Mouse (Mus musculus) hindbrain, embryonic 13.5 days (tissue): ENCODE measurements at regions not wholly inside any gene's neighbourhood (a gene's known extent, or its start where the extent isn't known, plus 50 kb on each side); places are given as distances from the start of the nearest gene placed in this dataset.

ENCODE experiments used
- ATAC-seq: fragments of 200-750 bp; cut with Nextera tagmentation; 2 replicates; pipeline ENCODE4 v1.8.0; 2017; ENCODE audit warnings: moderate TSS enrichment; ENCODE audit not compliant: low FRiP score
- H3K27ac ChIP-seq: fragments of 300-500 bp; sonication (generic); 2 replicates; pipeline ENCODE4 v1.5.1; 2015; ENCODE audit warnings: inconsistent platforms, mild to moderate bottlenecking, moderate library complexity
- H3K27me3 ChIP-seq: fragments of 300-500 bp; sonication (generic); 2 replicates; pipeline ENCODE4 v1.6.1; 2015; ENCODE audit warnings: mild to moderate bottlenecking, inconsistent platforms
- H3K36me3 ChIP-seq: fragments of 300-500 bp; sonication (generic); 2 replicates; pipeline ENCODE4 v1.6.1; 2015; ENCODE audit warnings: mild to moderate bottlenecking, inconsistent platforms
- H3K4me1 ChIP-seq: fragments of 300-500 bp; sonication (generic); replicated peaks from 2 replicates; pipeline ENCODE4 v1.6.1; 2015; ENCODE audit warnings: inconsistent platforms
- H3K4me2 ChIP-seq: fragments of 300-500 bp; sonication (generic); 2 replicates; pipeline ENCODE4 v1.6.1; 2015; ENCODE audit warnings: inconsistent platforms, mild to moderate bottlenecking, moderate library complexity
- H3K4me3 ChIP-seq: fragments of 300-500 bp; sonication (generic); 2 replicates; pipeline ENCODE4 v1.5.1; 2015; ENCODE audit warnings: mild to moderate bottlenecking, inconsistent platforms
- H3K9ac ChIP-seq: fragments of 300-500 bp; sonication (generic); 2 replicates; pipeline ENCODE4 v1.6.1; 2015; ENCODE audit warnings: mild to moderate bottlenecking, inconsistent platforms
- H3K9me3 ChIP-seq: fragments of 300-500 bp; sonication (generic); 2 replicates; pipeline ENCODE4 v1.6.1; 2016; ENCODE audit warnings: inconsistent platforms
- WGBS: fragments of 180-500 bp; shearing (Covaris S2); methylation state at CpG from one replicate; pipeline ENCODE4 v1.1.7; 2015; 5-methylcytosine and 5-hydroxymethylcytosine counted together

GRCm38 (mm10) chr1:186383453-186383852, 266.3 kb upstream of the Lyplal1 start:
- Histone ChIP-seq H3K27me3 (no peaks in the 10 kb centered on the region), H3K9me3 (no peaks in the 10 kb centered on the region), H3K27ac (no peak overlapping the region), H3K4me1 (no peaks in the 10 kb centered on the region), H3K4me3 (no peak overlapping the region), H3K9ac (no peak overlapping the region), H3K4me2 (no peak overlapping the region), H3K36me3 (no peaks in the 10 kb centered on the region)
- no peak for ATAC-seq
- WGBS = 81% methylated on average over 2 of the region's 2 CpGs

DNA sequence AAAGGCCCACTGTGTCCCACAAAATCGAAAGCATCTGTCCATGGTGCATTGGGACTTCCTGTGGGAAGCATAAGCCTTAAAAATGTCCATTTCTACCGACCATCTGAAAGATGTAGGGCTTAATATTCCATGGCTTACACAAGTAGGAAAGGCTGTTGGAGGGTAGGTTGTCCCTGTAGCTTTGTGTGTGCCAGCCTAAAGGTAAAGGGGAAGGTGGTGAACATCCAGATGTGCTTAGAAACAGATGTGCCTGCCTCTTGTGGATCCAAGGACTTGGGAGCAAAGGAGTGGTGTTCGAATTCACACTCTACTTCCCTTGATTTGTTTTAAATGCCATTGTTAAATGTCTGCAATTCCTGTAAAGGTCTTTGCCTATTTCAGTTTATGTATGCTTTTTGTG, 265.9 kb upstream of the Lyplal1 start:
- H3K36me3 ChIP-seq = no peaks in the 10 kb centered on the region
- H3K27me3 ChIP-seq = no peaks in the 10 kb centered on the region
- no peak overlapping the region for H3K9ac ChIP-seq
- no peak overlapping the region for H3K27ac ChIP-seq
- no peaks in the 10 kb centered on the region for H3K9me3 ChIP-seq
- H3K4me1 ChIP-seq = no peaks in the 10 kb centered on the region
- no peak overlapping the region for H3K4me3 ChIP-seq
- ATAC-seq = no peak
- no peak overlapping the region for H3K4me2 ChIP-seq
- 80% methylated on average over 3 of the region's 3 CpGs for WGBS

DNA sequence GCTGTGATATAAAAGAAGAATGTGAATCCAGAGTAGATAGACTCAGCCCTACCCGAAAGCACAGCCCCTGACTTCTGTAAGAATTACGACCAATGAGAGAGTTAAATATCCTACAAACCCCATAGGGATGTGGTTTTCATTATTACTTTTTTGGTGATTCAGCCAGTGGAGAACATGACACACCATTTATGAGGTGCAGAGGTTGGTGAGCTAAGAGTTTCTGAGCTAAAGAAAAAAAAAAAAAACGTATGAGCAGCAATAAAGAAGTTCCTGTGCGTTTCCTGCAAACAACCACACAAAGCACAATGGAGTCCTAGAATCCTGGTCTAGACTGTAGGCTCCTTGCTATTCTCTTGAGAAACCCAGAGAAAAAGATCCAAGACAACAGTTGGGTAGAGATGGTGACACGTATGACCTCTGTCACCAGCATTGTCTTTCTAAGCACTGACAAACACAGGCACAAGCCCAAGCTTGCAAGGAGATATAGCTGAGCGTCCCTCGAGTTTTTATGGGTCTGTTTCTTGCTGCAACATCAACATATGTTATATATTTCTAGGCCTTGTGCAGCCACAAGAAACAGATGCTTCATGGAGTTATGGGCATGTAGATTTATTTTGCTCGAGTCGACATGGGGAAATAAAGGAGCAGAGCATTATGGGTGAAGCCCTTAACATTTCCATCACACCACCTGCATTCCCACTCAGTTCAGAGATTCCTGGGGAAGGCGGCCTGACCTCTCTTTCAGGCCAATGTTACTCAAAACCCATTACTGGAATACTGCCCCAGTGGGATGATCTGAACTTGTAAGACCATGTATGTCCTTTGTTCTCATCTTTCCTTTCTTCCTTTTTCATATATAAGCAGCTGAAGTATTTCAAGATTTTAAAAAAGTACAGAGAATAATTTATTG, 263.1 kb upstream of the Lyplal1 start:
- Histone ChIP-seq H3K4me2 (no peak overlapping the region), H3K4me1 (no peaks in the 10 kb centered on the region), H3K27me3 (no peaks in the 10 kb centered on the region), H3K9me3 (no peaks in the 10 kb centered on the region), H3K4me3 (no peak overlapping the region), H3K9ac (no peak overlapping the region), H3K36me3 (no peaks in the 10 kb centered on the region), H3K27ac (no peak overlapping the region)
- 86% methylated on average over 10 of the region's 10 CpGs for WGBS
- no peak for ATAC-seq

DNA sequence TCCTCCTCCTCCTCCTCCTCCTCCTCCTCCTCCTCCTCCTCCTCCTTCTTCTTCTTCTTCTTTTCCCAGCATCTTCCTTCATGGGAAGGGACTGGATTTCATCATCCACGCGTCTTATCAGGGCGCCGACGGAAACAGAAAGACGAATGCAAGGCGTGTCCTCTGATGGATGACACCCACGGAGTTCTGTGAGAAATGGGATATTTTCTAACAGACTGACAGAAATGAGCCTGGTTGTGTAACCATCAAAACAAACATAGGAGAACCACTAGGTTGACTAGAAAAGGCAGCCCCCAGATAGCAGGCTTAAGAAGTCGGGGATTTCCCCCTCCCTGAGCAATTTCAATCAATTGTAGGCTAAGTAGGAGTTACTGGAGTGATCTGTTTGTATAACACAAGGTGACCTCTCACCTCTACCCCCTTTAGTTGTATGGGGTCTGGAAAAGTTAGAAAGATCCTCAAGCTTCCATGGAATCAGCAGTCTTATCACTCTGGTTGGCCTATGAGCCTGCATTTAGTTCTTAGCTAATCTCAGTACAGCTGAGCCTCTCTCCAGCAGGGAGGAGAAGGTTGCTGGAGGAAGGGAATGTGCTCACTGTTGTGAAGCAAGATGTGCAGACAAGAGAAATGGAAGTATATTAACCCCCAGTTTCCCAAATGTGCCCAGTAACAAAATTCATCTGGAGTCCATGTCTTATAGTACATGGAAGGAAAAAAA, 260.0 kb upstream of the Lyplal1 start:
- H3K4me1 ChIP-seq = no peaks in the 10 kb centered on the region
- H3K27me3 ChIP-seq = no peaks in the 10 kb centered on the region
- H3K9ac ChIP-seq = no peak overlapping the region
- WGBS = 92% methylated on average over 9 of the region's 9 CpGs
- no peaks in the 10 kb centered on the region for H3K36me3 ChIP-seq
- ATAC-seq = no peak
- no peak overlapping the region for H3K4me2 ChIP-seq
- no peak overlapping the region for H3K4me3 ChIP-seq
- H3K27ac ChIP-seq = no peak overlapping the region
- H3K9me3 ChIP-seq = no peaks in the 10 kb centered on the region

DNA sequence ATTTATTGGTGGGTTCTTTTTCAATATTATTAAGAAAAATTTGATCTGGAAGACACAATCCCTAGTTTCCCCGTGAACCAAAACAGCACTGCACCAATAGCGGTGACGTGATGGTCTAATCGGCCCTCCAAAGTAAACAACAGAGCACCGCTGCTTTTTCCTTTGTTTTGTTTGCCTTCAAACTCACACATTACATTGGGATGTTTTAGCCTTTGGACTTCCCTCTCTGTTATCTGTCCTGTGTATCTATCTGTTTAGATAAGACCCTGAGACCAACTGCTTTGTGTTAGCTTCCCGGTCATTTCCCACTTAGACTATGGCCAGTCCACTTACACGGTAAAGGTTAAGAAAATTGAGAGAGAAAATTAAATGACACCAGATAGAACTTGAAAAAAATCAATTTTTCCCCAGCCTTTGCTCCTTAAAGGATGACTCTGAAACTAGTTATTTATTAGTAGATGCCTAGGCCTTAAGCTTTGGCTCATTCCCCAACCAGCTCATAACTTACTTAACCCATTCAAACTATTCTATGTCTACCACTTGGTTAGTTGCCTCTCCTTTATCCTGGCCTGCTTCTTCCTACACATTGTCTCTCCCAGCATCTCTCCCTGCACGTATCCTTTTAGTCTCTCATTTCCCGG, 257.0 kb upstream of the Lyplal1 start:
- 83% methylated on average over 9 of the region's 9 CpGs for WGBS
- Histone ChIP-seq H3K9ac (no peak overlapping the region), H3K4me1 (no peaks in the 10 kb centered on the region), H3K4me3 (no peak overlapping the region), H3K9me3 (no peaks in the 10 kb centered on the region), H3K27ac (no peak overlapping the region), H3K36me3 (no peaks in the 10 kb centered on the region), H3K4me2 (no peak overlapping the region), H3K27me3 (no peaks in the 10 kb centered on the region)
- ATAC-seq = no peak

DNA sequence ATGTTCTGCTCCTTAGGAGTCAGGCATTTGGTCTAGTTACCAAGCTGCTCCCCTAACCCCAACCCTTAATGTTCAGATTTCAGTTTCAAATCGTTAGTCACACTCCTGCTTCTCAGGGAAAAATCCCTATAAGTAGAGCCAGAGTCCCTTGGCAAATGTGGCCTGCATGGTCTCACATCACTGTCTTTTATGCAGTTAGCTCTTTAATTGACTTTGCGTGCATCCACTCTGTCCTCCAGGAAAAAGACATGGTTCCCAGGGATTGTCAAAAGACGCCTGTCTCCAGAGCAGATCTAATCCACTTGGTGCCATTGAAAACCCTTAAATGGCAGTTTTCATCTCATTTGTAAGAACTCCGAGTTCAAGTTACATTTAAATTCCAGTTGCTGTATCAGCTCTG, 256.3 kb upstream of the Lyplal1 start:
- no peak overlapping the region for H3K27ac ChIP-seq
- no peak for ATAC-seq
- H3K9ac ChIP-seq = no peak overlapping the region
- no peaks in the 10 kb centered on the region for H3K36me3 ChIP-seq
- H3K27me3 ChIP-seq = no peaks in the 10 kb centered on the region
- no peak overlapping the region for H3K4me2 ChIP-seq
- 58% methylated on average over 4 of the region's 4 CpGs for WGBS
- H3K4me3 ChIP-seq = no peak overlapping the region
- H3K9me3 ChIP-seq = no peaks in the 10 kb centered on the region
- no peaks in the 10 kb centered on the region for H3K4me1 ChIP-seq

DNA sequence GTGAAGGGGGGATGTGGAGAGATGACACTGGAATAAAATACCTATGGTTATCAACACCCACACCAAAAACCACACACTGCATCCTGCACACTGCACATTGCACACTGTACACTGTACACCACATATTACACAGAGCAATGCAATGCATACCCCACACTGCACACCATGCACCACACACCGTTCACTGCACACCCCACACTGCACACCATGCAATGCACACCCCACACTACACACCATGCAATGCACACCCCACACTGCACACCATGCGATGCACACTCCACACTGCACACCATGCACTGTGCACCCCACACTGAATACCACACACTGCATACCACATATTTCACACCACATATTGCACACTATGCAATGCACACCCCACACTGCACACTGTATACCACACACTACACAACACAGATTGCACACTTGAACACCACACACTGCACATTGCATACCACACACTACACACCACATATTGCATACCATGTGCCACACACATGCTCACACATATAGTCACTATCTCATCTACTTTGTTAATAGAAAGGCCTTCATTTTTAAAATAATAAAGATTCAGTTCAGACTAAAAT, 255.8 kb upstream of the Lyplal1 start:
- Histone ChIP-seq H3K36me3 (no peaks in the 10 kb centered on the region), H3K4me2 (no peak overlapping the region), H3K27me3 (no peaks in the 10 kb centered on the region), H3K9ac (no peak overlapping the region), H3K27ac (no peak overlapping the region), H3K4me3 (no peak overlapping the region), H3K9me3 (no peaks in the 10 kb centered on the region), H3K4me1 (no peaks in the 10 kb centered on the region)
- 95% methylated on average over 2 of the region's 2 CpGs for WGBS
- no peak for ATAC-seq

GRCm38 (mm10) chr1:186363356-186363755, 246.2 kb upstream of the Lyplal1 start:
- Histone ChIP-seq H3K36me3 (no peaks in the 10 kb centered on the region), H3K27ac (no peak overlapping the region), H3K9me3 (no peaks in the 10 kb centered on the region), H3K9ac (no peak overlapping the region), H3K4me1 (no peaks in the 10 kb centered on the region), H3K27me3 (no peaks in the 10 kb centered on the region), H3K4me3 (no peak overlapping the region), H3K4me2 (no peak overlapping the region)
- WGBS = 89% methylated on average over 4 of the region's 4 CpGs
- no peak for ATAC-seq

GRCm38 (mm10) chr1:186358011-186358670, 241.0 kb upstream of the Lyplal1 start:
- Histone ChIP-seq H3K4me1 (no peaks in the 10 kb centered on the region), H3K4me2 (no peak overlapping the region), H3K27me3 (no peaks in the 10 kb centered on the region), H3K9me3 (no peaks in the 10 kb centered on the region), H3K36me3 (no peaks in the 10 kb centered on the region), H3K27ac (no peak overlapping the region), H3K9ac (no peak overlapping the region), H3K4me3 (no peak overlapping the region)
- no peak for ATAC-seq
- WGBS = 73% methylated on average over 15 of the region's 15 CpGs

GRCm38 (mm10) chr1:186354742-186355141, 237.6 kb upstream of the Lyplal1 start:
- Histone ChIP-seq H3K4me2 (no peak overlapping the region), H3K36me3 (no peaks in the 10 kb centered on the region), H3K9ac (no peak overlapping the region), H3K27me3 (no peaks in the 10 kb centered on the region), H3K4me1 (no peaks in the 10 kb centered on the region), H3K4me3 (no peak overlapping the region), H3K9me3 (peaks cover 3% of the 10 kb centered on the region; the same call in 1 of the 2 replicates), H3K27ac (no peak overlapping the region)
- ATAC-seq = no peak
- WGBS = 65% methylated on average over 6 of the region's 6 CpGs

- Histone ChIP-seq H3K9ac (no peak overlapping the region), H3K36me3 (no peaks in the 10 kb centered on the region), H3K27ac (no peak overlapping the region), H3K4me2 (no peak overlapping the region), H3K4me1 (no peaks in the 10 kb centered on the region), H3K9me3 (peaks cover 3% of the 10 kb centered on the region; the same call in 1 of the 2 replicates), H3K27me3 (no peaks in the 10 kb centered on the region), H3K4me3 (no peak overlapping the region)
- ATAC-seq = no peak
Observed at GRCm38 (mm10) chr1:186354072-186354471, 237.0 kb upstream of the Lyplal1 start.

GRCm38 (mm10) chr1:186350381-186350780, 233.3 kb upstream of the Lyplal1 start:
- H3K27ac ChIP-seq = no peak overlapping the region
- H3K9me3 ChIP-seq = peaks cover 3% of the 10 kb centered on the region; the same call in 1 of the 2 replicates
- no peaks in the 10 kb centered on the region for H3K4me1 ChIP-seq
- H3K4me3 ChIP-seq = no peak overlapping the region
- no peak overlapping the region for H3K9ac ChIP-seq
- no peak for ATAC-seq
- H3K4me2 ChIP-seq = no peak overlapping the region
- H3K36me3 ChIP-seq = no peaks in the 10 kb centered on the region
- 91% methylated on average over 4 of the region's 4 CpGs for WGBS
- no peaks in the 10 kb centered on the region for H3K27me3 ChIP-seq
